Mouse (Mus musculus): ENCODE measurements around the gene Supt4a. TPM values are rescaled to one million over a fixed set of nuclear protein-coding genes. Genes with fewer than 3 reads are reported as not detected.

Gene Supt4a
- polyA plus RNA-seq, 1 experiment: 73.4 TPM

DNA sequence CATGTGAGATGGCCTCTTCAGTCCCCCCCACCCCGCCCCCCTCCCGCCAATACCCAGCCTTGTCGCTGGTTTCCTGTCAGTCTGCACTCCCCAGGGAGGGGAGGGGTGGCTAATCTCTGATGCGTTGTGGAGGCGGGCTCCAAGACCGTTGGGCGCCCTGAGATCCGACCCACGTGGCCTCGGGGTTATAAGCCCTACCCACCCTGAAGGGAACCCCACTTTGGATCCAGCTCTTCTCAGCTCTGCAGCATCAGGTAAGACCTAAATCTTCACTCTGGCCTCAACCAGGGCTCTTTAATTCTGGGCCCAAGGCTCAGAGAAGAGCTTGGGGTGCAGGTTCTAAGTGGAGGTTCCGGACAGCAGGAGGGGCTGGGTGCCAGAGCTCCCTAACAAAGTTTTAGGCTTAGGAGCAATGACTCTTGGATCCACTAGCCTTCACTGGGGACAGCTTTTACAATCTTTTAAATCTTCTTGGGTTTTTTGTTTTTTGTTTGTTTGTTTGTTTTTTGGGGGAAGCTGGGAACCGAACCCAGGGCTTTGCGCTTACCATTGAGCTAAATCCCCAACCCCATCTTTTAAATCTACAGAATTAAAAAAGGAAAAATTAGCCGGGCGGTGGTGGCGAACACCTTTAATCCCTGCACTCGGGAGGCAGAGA is 18.1 kb downstream of the Supt4a start:
- no peak for DNase-seq
- peak overlapping the region; percentile 54 for H3K4me3 ChIP-seq (replicated peaks; ENCODE audit: extremely low read depth, low read depth, low read length)
- 65% methylated on average over 17 of the region's 17 CpGs for WGBS
- H3K4me1 ChIP-seq (ENCODE audit: control insufficient read depth, insufficient read depth, low read length): no peaks in the 10 kb centered on the region
- peak; percentile 66; the same call in 1 of the 2 replicates for TF ChIP-seq POLR2A (IDR thresholded peaks at IDR 0.05; ENCODE audit: borderline replicate concordance, extremely low read depth, low read depth, low read length)
- TF ChIP-seq CTCF (IDR thresholded peaks at IDR 0.05; ENCODE audit: insufficient read depth, low read length): no peak

- no peaks in the 10 kb centered on the region for H3K4me1 ChIP-seq (ENCODE audit: control insufficient read depth, insufficient read depth, low read length)
- peak overlapping the region; percentile 65 for H3K4me3 ChIP-seq (replicated peaks; ENCODE audit: extremely low read depth, low read depth, low read length)
- no peak for DNase-seq
- TF ChIP-seq CTCF (IDR thresholded peaks at IDR 0.05; ENCODE audit: insufficient read depth, low read length) (no peak), POLR2A (IDR thresholded peaks at IDR 0.05; ENCODE audit: borderline replicate concordance, extremely low read depth, low read depth, low read length) (peak; percentile 37; the same call in 1 of the 2 replicates)
- WGBS: 75% methylated on average over 15 of the region's 15 CpGs
Observed at GRCm38 (mm10) chr11:87756251-87756820, 19.0 kb downstream of the Supt4a start.

GRCm38 (mm10) chr11:87757001-87757954 is 19.9 kb downstream of the Supt4a start:
- no peak for TF ChIP-seq CTCF (IDR thresholded peaks at IDR 0.05; ENCODE audit: insufficient read depth, low read length)
- TF ChIP-seq POLR2A (IDR thresholded peaks at IDR 0.05; ENCODE audit: borderline replicate concordance, extremely low read depth, low read depth, low read length): peak; percentile 4; the same call in 1 of the 2 replicates
- H3K4me1 ChIP-seq (ENCODE audit: control insufficient read depth, insufficient read depth, low read length): no peaks in the 10 kb centered on the region
- peak overlapping the region; percentile 65 for H3K4me3 ChIP-seq (replicated peaks; ENCODE audit: extremely low read depth, low read depth, low read length)
- 75% methylated on average over 25 of the region's 25 CpGs for WGBS
- DNase-seq: no peak

GRCm38 (mm10) chr11:87758161-87758911 is 21.0 kb downstream of the Supt4a start:
- Histone ChIP-seq H3K4me3 (replicated peaks; ENCODE audit: extremely low read depth, low read depth, low read length) (peak overlapping the region; percentile 12), H3K4me1 (ENCODE audit: control insufficient read depth, insufficient read depth, low read length) (no peaks in the 10 kb centered on the region)
- DNase-seq: no peak
- no peak for TF ChIP-seq CTCF (IDR thresholded peaks at IDR 0.05; ENCODE audit: insufficient read depth, low read length)
- TF ChIP-seq POLR2A (IDR thresholded peaks at IDR 0.05; ENCODE audit: borderline replicate concordance, extremely low read depth, low read depth, low read length): no peak
- WGBS: 68% methylated on average over 7 of the region's 7 CpGs

DNA sequence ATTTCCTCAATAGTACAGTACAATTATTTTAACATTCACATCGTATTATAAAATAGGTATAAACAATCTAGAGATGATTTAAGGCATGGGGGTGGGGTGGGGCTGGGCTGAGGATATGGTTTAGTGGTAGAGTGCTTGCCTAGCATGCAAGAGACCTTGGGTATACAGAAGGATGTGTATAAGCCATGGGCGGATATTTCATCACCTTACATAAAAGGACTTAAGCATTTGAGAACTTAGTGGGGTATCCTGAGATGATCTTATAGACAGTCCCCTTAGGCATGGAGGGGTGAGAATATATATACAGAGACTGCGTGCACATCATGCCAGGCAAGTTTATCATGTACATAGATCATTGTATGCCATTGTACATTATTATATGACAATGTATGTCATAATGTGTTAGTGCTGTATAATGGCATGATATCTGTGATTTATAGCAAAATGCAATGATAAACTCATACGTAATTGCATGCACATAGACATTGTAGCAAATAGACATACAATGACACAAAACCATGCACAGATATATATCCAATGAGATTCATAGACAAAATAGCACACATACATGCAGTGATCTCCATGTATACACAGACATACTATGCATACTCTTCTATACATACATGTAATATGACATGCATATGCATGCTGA is 21.7 kb downstream of the Supt4a start:
- 53% methylated on average over 4 of the region's 4 CpGs for WGBS
- no peak for DNase-seq

DNA sequence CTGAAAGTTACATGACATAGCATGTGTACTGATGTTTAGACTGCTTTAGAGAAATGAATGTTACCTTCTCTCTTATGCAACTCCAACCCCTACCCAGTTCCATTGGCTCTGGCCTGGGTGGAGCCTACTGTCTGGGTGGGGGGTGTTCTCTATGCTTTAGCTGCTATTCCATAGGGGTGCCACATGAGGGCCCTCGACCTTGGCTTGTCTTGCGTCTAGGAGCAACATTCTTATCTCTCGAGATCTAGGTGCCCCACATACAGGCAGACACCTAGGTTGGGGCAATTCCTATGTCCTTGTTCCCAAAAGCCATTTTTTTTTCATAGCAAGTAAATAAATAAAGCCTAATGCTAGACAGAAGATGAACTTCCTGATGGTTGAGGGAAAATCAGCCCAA is 22.3 kb downstream of the Supt4a start:
- TF ChIP-seq CTCF (IDR thresholded peaks at IDR 0.05; ENCODE audit: insufficient read depth, low read length): peak; percentile 35; the same call in 1 of the 2 replicates
- peak; percentile 21; the same call in 1 of the 2 replicates for TF ChIP-seq POLR2A (IDR thresholded peaks at IDR 0.05; ENCODE audit: borderline replicate concordance, extremely low read depth, low read depth, low read length)
- no peak for DNase-seq
- H3K4me1 ChIP-seq (ENCODE audit: control insufficient read depth, insufficient read depth, low read length): no peaks in the 10 kb centered on the region
- WGBS: 1% methylated on average over 3 of the region's 3 CpGs
- no peak overlapping the region for H3K4me3 ChIP-seq (replicated peaks; ENCODE audit: extremely low read depth, low read depth, low read length)

More for the DNA sequence above, 21.7 kb downstream of the Supt4a start:
- Histone ChIP-seq H3K4me3 (replicated peaks; ENCODE audit: extremely low read depth, low read depth, low read length) (no peak overlapping the region), H3K4me1 (ENCODE audit: control insufficient read depth, insufficient read depth, low read length) (no peaks in the 10 kb centered on the region)
- TF ChIP-seq CTCF (IDR thresholded peaks at IDR 0.05; ENCODE audit: insufficient read depth, low read length) (no peak), POLR2A (IDR thresholded peaks at IDR 0.05; ENCODE audit: borderline replicate concordance, extremely low read depth, low read depth, low read length) (no peak)

DNA sequence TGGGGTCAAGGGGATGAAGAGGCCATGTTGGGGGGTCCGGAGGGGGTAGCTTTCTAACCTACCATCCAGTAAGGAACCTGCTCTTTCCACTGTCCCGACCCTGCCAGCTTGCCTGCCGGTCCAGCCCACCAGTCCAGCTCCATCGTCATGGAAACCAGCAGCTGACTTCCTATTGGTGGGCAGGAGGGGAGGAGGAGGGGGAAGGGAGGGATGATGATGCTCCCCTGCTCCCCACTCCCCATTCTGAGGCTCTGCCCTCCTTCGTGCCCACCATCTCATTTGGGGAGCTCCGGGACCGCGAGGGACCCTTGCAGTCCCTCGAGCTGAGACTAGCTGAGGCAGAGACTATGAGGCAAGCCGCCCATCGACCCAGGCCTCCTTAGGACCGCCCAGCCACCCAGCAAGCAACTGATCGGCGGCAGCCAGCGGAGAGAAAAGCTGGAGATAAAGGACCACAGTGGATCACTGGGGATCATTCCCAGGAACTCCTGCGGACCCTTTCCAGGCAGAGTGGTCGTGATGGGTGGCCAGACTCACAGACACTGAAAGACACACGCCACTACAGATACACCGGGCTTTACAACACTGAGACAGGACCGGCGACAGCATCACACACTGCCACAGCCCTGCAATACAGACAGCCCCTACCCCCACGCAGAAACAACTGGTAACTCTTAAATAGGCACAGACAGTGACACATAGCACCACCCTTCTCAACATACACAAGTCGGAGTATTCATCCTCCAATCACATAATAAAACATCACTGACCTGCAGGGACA is 23.1 kb downstream of the Supt4a start, which contains the start of gene Tspoap1:
TSS of gene Tspoap1 (plus strand) at position 241 of the 781 bp plus-strand sequence.
- H3K4me3 ChIP-seq (replicated peaks; ENCODE audit: extremely low read depth, low read depth, low read length): no peak within 1 kb of the TSS
- WGBS: 10% methylated on average over 23 of the region's 23 CpGs
- no peaks in the 10 kb centered on the region for H3K4me1 ChIP-seq (ENCODE audit: control insufficient read depth, insufficient read depth, low read length)
- TF ChIP-seq CTCF (IDR thresholded peaks at IDR 0.05; ENCODE audit: insufficient read depth, low read length) (no peak), POLR2A (IDR thresholded peaks at IDR 0.05; ENCODE audit: borderline replicate concordance, extremely low read depth, low read depth, low read length) (no peak)
- no peak for DNase-seq
